Mouse (Mus musculus) CH12.LX (cell line): ENCODE measurements around the gene Tspan5.

Experiments used
- CTCF ChIP-seq, 2 experiments: IDR thresholded peaks in 1 of 2; conservative IDR thresholded peaks in 1 of 2; 2 replicates each; pipeline ENCODE4 v1.5.1; 2011 to 2012; ENCODE audit warnings: low read depth in 2 of 2, low read length in 2 of 2, improper control_type of control experiment in 1 of 2, inconsistent platforms in 1 of 2, mild to moderate bottlenecking in 1 of 2, moderate library complexity in 1 of 2
- ETS1 ChIP-seq: conservative IDR thresholded peaks from 2 replicates; pipeline ENCODE4 v1.6.1; 2012; ENCODE audit warnings: low read depth, mild to moderate bottlenecking, inconsistent platforms, low read length, improper control_type of control experiment, moderate library complexity
- RAD21 ChIP-seq: IDR thresholded peaks from 2 replicates; pipeline ENCODE4 v1.6.1; 2011; ENCODE audit warnings: low read depth, mild to moderate bottlenecking, low read length, improper control_type of control experiment, moderate library complexity
- TCF12 ChIP-seq: IDR thresholded peaks from 2 replicates; pipeline ENCODE4 v1.6.1; 2014; ENCODE audit warnings: low read depth, mild to moderate bottlenecking, inconsistent platforms, low read length, improper control_type of control experiment

- no peak for TF ChIP-seq ETS1
- TF ChIP-seq CTCF (conservative IDR thresholded peaks at IDR 0.05 in 1 of 2, IDR thresholded peaks at IDR 0.05 in 1 of 2; ENCODE audit: low read depth in 2 of 2, low read length in 2 of 2): no peak
- TF ChIP-seq TCF12: no peak
- TF ChIP-seq RAD21: no peak
Measured at GRCm38 (mm10) chr3:138936780-138937179, 194.8 kb downstream of the Tspan5 start.
